Mouse (Mus musculus): ENCODE measurements at regions not wholly inside any gene's neighbourhood (a gene's known extent, or its start where the extent isn't known, plus 50 kb on each side); places are given as distances from the start of the nearest gene placed in this dataset.

DNA sequence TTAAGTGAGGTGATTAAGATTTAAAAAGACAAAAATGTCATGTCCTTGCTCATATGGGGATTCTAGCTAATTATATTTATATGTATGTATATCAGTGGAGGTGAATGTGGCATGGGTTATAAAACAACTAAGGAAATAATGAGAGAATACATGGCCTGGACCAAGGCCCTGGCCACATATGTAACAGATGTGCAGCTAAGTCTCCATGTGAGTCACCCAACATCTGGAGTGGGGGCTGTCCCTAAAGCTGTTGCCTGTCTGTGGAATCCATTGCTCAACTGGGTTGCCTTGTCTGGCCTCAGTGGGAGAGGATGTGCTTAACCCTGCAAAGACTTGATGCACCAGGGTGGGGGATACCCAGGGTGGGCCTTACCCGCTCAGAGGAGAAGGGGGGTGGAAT lies 551.5 kb upstream of the Fbxo33 start:
- no peak for TF ChIP-seq ZC3H11A (IDR thresholded peaks at IDR 0.05; ENCODE audit: borderline replicate concordance, low read depth, low read length)
- no peak for TF ChIP-seq HCFC1 (IDR thresholded peaks at IDR 0.05; ENCODE audit: borderline replicate concordance, insufficient read depth, low read length)

All from ES-E14 (cell line).